Mouse (Mus musculus): ENCODE measurements around the gene 9930021J03Rik. TPM values are rescaled to one million over a fixed set of nuclear protein-coding genes. Genes with fewer than 3 reads are reported as not detected.

The 9930021J03Rik gene
- polyA plus RNA-seq, 1 experiment from 2014 or later, result 7.1 TPM

- no peak overlapping the region for H3K4me3 ChIP-seq (replicated peaks; ENCODE audit: low read length)
- no peaks in the 10 kb centered on the region for H3K27me3 ChIP-seq (replicated peaks; ENCODE audit: control insufficient read depth, insufficient read depth, low read length)
- 92% methylated on average over 3 of the region's 3 CpGs for WGBS
- H3K9ac ChIP-seq (replicated peaks; ENCODE audit: low read depth, low read length), result no peak overlapping the region
- no peaks in the 10 kb centered on the region for H3K4me1 ChIP-seq (replicated peaks; ENCODE audit: control insufficient read depth, insufficient read depth, low read length)
- no peaks in the 10 kb centered on the region for H3K36me3 ChIP-seq (ENCODE audit: control insufficient read depth, insufficient read depth)
- H3K9me3 ChIP-seq (ENCODE audit: control insufficient read depth, low read length), result no peaks in the 10 kb centered on the region
- H3K4me2 ChIP-seq (ENCODE audit: low read length), result no peak overlapping the region
- ATAC-seq, result no peak
- H3K27ac ChIP-seq (ENCODE audit: low read length), result no peak overlapping the region
Observed at GRCm38 (mm10) chr19:29750994-29751393, 54.8 kb downstream of the 9930021J03Rik start.

GRCm38 (mm10) chr19:29743531-29743930 is 62.3 kb downstream of the 9930021J03Rik start:
- Histone ChIP-seq H3K9me3 (ENCODE audit: control insufficient read depth, low read length) (no peaks in the 10 kb centered on the region), H3K4me3 (replicated peaks; ENCODE audit: low read length) (no peak overlapping the region), H3K4me2 (ENCODE audit: low read length) (no peak overlapping the region), H3K4me1 (replicated peaks; ENCODE audit: control insufficient read depth, insufficient read depth, low read length) (no peaks in the 10 kb centered on the region), H3K36me3 (ENCODE audit: control insufficient read depth, insufficient read depth) (no peaks in the 10 kb centered on the region), H3K27me3 (replicated peaks; ENCODE audit: control insufficient read depth, insufficient read depth, low read length) (no peaks in the 10 kb centered on the region), H3K27ac (ENCODE audit: low read length) (no peak overlapping the region), H3K9ac (replicated peaks; ENCODE audit: low read depth, low read length) (no peak overlapping the region)
- ATAC-seq, result no peak
- WGBS, result 85% methylated on average over 5 of the region's 5 CpGs

- H3K9ac ChIP-seq (replicated peaks; ENCODE audit: low read depth, low read length), result no peak overlapping the region
- 88% methylated on average over 1 of the region's 1 CpGs for WGBS
- ATAC-seq, result no peak
Observed at GRCm38 (mm10) chr19:29740661-29741060, 65.1 kb downstream of the 9930021J03Rik start.

GRCm38 (mm10) chr19:29739608-29740007 is 66.2 kb downstream of the 9930021J03Rik start:
- Histone ChIP-seq H3K4me2 (ENCODE audit: low read length) (no peak overlapping the region), H3K4me1 (replicated peaks; ENCODE audit: control insufficient read depth, insufficient read depth, low read length) (no peaks in the 10 kb centered on the region), H3K4me3 (replicated peaks; ENCODE audit: low read length) (no peak overlapping the region), H3K27ac (ENCODE audit: low read length) (no peak overlapping the region), H3K9ac (replicated peaks; ENCODE audit: low read depth, low read length) (no peak overlapping the region), H3K36me3 (ENCODE audit: control insufficient read depth, insufficient read depth) (no peaks in the 10 kb centered on the region), H3K9me3 (ENCODE audit: control insufficient read depth, low read length) (no peaks in the 10 kb centered on the region), H3K27me3 (replicated peaks; ENCODE audit: control insufficient read depth, insufficient read depth, low read length) (no peaks in the 10 kb centered on the region)
- WGBS, result 81% methylated on average over 2 of the region's 2 CpGs
- ATAC-seq, result no peak

More at GRCm38 (mm10) chr19:29740661-29741060, 65.1 kb downstream of the 9930021J03Rik start:
- H3K9me3 ChIP-seq (ENCODE audit: control insufficient read depth, low read length), result no peaks in the 10 kb centered on the region
- no peaks in the 10 kb centered on the region for H3K27me3 ChIP-seq (replicated peaks; ENCODE audit: control insufficient read depth, insufficient read depth, low read length)
- H3K4me1 ChIP-seq (replicated peaks; ENCODE audit: control insufficient read depth, insufficient read depth, low read length), result no peaks in the 10 kb centered on the region
- H3K36me3 ChIP-seq (ENCODE audit: control insufficient read depth, insufficient read depth), result no peaks in the 10 kb centered on the region
- no peak overlapping the region for H3K4me2 ChIP-seq (ENCODE audit: low read length)
- no peak overlapping the region for H3K27ac ChIP-seq (ENCODE audit: low read length)
- H3K4me3 ChIP-seq (replicated peaks; ENCODE audit: low read length), result no peak overlapping the region

GRCm38 (mm10) chr19:29735421-29735820 is 70.4 kb downstream of the 9930021J03Rik start:
- H3K36me3 ChIP-seq (ENCODE audit: control insufficient read depth, insufficient read depth), result no peaks in the 10 kb centered on the region
- no peak for ATAC-seq
- H3K9me3 ChIP-seq (ENCODE audit: control insufficient read depth, low read length), result no peaks in the 10 kb centered on the region
- H3K4me1 ChIP-seq (replicated peaks; ENCODE audit: control insufficient read depth, insufficient read depth, low read length), result no peaks in the 10 kb centered on the region
- no peaks in the 10 kb centered on the region for H3K27me3 ChIP-seq (replicated peaks; ENCODE audit: control insufficient read depth, insufficient read depth, low read length)
- H3K9ac ChIP-seq (replicated peaks; ENCODE audit: low read depth, low read length), result no peak overlapping the region
- no peak overlapping the region for H3K4me2 ChIP-seq (ENCODE audit: low read length)
- H3K27ac ChIP-seq (ENCODE audit: low read length), result no peak overlapping the region
- no peak overlapping the region for H3K4me3 ChIP-seq (replicated peaks; ENCODE audit: low read length)
- 79% methylated on average over 3 of the region's 3 CpGs for WGBS

- Histone ChIP-seq H3K9ac (replicated peaks; ENCODE audit: low read depth, low read length) (no peak overlapping the region), H3K4me2 (ENCODE audit: low read length) (no peak overlapping the region), H3K36me3 (ENCODE audit: control insufficient read depth, insufficient read depth) (peaks cover 17% of the 10 kb centered on the region), H3K27me3 (replicated peaks; ENCODE audit: control insufficient read depth, insufficient read depth, low read length) (no peaks in the 10 kb centered on the region), H3K4me1 (replicated peaks; ENCODE audit: control insufficient read depth, insufficient read depth, low read length) (no peaks in the 10 kb centered on the region), H3K4me3 (replicated peaks; ENCODE audit: low read length) (no peak overlapping the region), H3K27ac (ENCODE audit: low read length) (no peak overlapping the region), H3K9me3 (ENCODE audit: control insufficient read depth, low read length) (no peaks in the 10 kb centered on the region)
- 89% methylated on average over 3 of the region's 3 CpGs for WGBS
- no peak for ATAC-seq
Observed at GRCm38 (mm10) chr19:29718476-29718875, 87.3 kb downstream of the 9930021J03Rik start.

GRCm38 (mm10) chr19:29717854-29718253 is 87.9 kb downstream of the 9930021J03Rik start:
- Histone ChIP-seq H3K4me2 (ENCODE audit: low read length) (no peak overlapping the region), H3K27ac (ENCODE audit: low read length) (no peak overlapping the region), H3K9me3 (ENCODE audit: control insufficient read depth, low read length) (no peaks in the 10 kb centered on the region), H3K9ac (replicated peaks; ENCODE audit: low read depth, low read length) (no peak overlapping the region), H3K36me3 (ENCODE audit: control insufficient read depth, insufficient read depth) (peaks cover 17% of the 10 kb centered on the region), H3K27me3 (replicated peaks; ENCODE audit: control insufficient read depth, insufficient read depth, low read length) (no peaks in the 10 kb centered on the region), H3K4me3 (replicated peaks; ENCODE audit: low read length) (no peak overlapping the region), H3K4me1 (replicated peaks; ENCODE audit: control insufficient read depth, insufficient read depth, low read length) (no peaks in the 10 kb centered on the region)
- no peak for ATAC-seq
- 86% methylated on average over 3 of the region's 3 CpGs for whole genome bisulfite sequencing

GRCm38 (mm10) chr19:29713451-29713850 is 92.3 kb downstream of the 9930021J03Rik start:
- no peak overlapping the region for H3K27ac ChIP-seq (ENCODE audit: low read length)
- 83% methylated on average over 4 of the region's 4 CpGs for WGBS
- H3K4me2 ChIP-seq (ENCODE audit: low read length), result no peak overlapping the region
- no peak for ATAC-seq
- no peaks in the 10 kb centered on the region for H3K9me3 ChIP-seq (ENCODE audit: control insufficient read depth, low read length)
- H3K4me3 ChIP-seq (replicated peaks; ENCODE audit: low read length), result no peak overlapping the region
- H3K36me3 ChIP-seq (ENCODE audit: control insufficient read depth, insufficient read depth), result peaks cover 12% of the 10 kb centered on the region
- no peak overlapping the region for H3K9ac ChIP-seq (replicated peaks; ENCODE audit: low read depth, low read length)
- H3K4me1 ChIP-seq (replicated peaks; ENCODE audit: control insufficient read depth, insufficient read depth, low read length), result no peaks in the 10 kb centered on the region
- no peaks in the 10 kb centered on the region for H3K27me3 ChIP-seq (replicated peaks; ENCODE audit: control insufficient read depth, insufficient read depth, low read length)

- no peak for ATAC-seq
- H3K4me3 ChIP-seq (replicated peaks; ENCODE audit: low read length), result no peak overlapping the region
- WGBS, result 61% methylated on average over 3 of the region's 3 CpGs
- no peak overlapping the region for H3K27ac ChIP-seq (ENCODE audit: low read length)
- H3K27me3 ChIP-seq (replicated peaks; ENCODE audit: control insufficient read depth, insufficient read depth, low read length), result no peaks in the 10 kb centered on the region
- H3K4me1 ChIP-seq (replicated peaks; ENCODE audit: control insufficient read depth, insufficient read depth, low read length), result no peaks in the 10 kb centered on the region
- H3K9ac ChIP-seq (replicated peaks; ENCODE audit: low read depth, low read length), result no peak overlapping the region
- H3K36me3 ChIP-seq (ENCODE audit: control insufficient read depth, insufficient read depth), result no peaks in the 10 kb centered on the region
- H3K9me3 ChIP-seq (ENCODE audit: control insufficient read depth, low read length), result no peaks in the 10 kb centered on the region
- no peak overlapping the region for H3K4me2 ChIP-seq (ENCODE audit: low read length)
Observed at GRCm38 (mm10) chr19:29709461-29709860, 96.3 kb downstream of the 9930021J03Rik start.

- ATAC-seq, result no peak
- Histone ChIP-seq H3K4me2 (ENCODE audit: low read length) (no peak overlapping the region), H3K4me1 (replicated peaks; ENCODE audit: control insufficient read depth, insufficient read depth, low read length) (no peaks in the 10 kb centered on the region), H3K36me3 (ENCODE audit: control insufficient read depth, insufficient read depth) (no peaks in the 10 kb centered on the region), H3K4me3 (replicated peaks; ENCODE audit: low read length) (no peak overlapping the region), H3K9me3 (ENCODE audit: control insufficient read depth, low read length) (no peaks in the 10 kb centered on the region), H3K9ac (replicated peaks; ENCODE audit: low read depth, low read length) (no peak overlapping the region), H3K27me3 (replicated peaks; ENCODE audit: control insufficient read depth, insufficient read depth, low read length) (no peaks in the 10 kb centered on the region), H3K27ac (ENCODE audit: low read length) (no peak overlapping the region)
- 65% methylated on average over 5 of the region's 5 CpGs for WGBS
Observed at GRCm38 (mm10) chr19:29708461-29708860, 97.3 kb downstream of the 9930021J03Rik start.
